Mouse (Mus musculus) adrenal gland, postnatal 36 days (tissue): ENCODE data around the gene Sept14. TPM values are rescaled to one million over a fixed set of nuclear protein-coding genes. Genes with fewer than 3 reads are reported as not detected.

Experiments used
- DNase-seq, 2 experiments: peaks; one replicate each; pipeline ENCODE4 v3.0.0; 2021; ENCODE audit warnings: mixed read lengths in 1 of 2
- total RNA-seq, 2 experiments: library from RNA; stranded (reverse); gene quantifications; 2 replicates each; pipeline ENCODE4 v1.2.3; 2021

Gene Sept14
- total RNA-seq, 2 experiments from 2014 or later = not detected

GRCm38 (mm10) chr5:129669453-129670035, 38.8 kb downstream of the Sept14 start:
- no peak for DNase-seq

- DNase-seq = no peak
These were observed 40.5 kb downstream of the Sept14 start for GRCm38 (mm10) chr5:129667851-129668250.

- no peak for DNase-seq
These were observed 41.9 kb downstream of the Sept14 start for GRCm38 (mm10) chr5:129666271-129666909.

GRCm38 (mm10) chr5:129664090-129664489, 44.2 kb downstream of the Sept14 start:
- no peak for DNase-seq

- no peak for DNase-seq
These were observed 50.4 kb downstream of the Sept14 start for GRCm38 (mm10) chr5:129657931-129658330.

GRCm38 (mm10) chr5:129657016-129657415, 51.3 kb downstream of the Sept14 start:
- DNase-seq = no peak

- no peak for DNase-seq
These were observed 57.5 kb downstream of the Sept14 start for GRCm38 (mm10) chr5:129650858-129651257.

Other genes with a start within 250 kb of the Sept14 start
- 10 to 100 TPM; 44.8 to 55.6 TPM for gene Sfswap, start 207.3 kb downstream of the Sept14 start, total RNA-seq
- gene Mmp17, start 124.3 kb downstream of the Sept14 start, total RNA-seq = 1 to 10 TPM in 1 of 2 experiments, under 1 TPM in 1; 0.95 to 1.9 TPM
- gene Zfp11, start 38.4 kb downstream of the Sept14 start, total RNA-seq = 1 to 10 TPM; 2.3 to 3.3 TPM
- gene Mrps17, start 7.0 kb upstream of the Sept14 start, total RNA-seq = 100 to 1,000 TPM in 1 of 2 experiments, 10 to 100 TPM in 1; 80.7 to 106 TPM
- 100 to 1,000 TPM; 116 to 140 TPM for gene Nipsnap2, start 16.6 kb upstream of the Sept14 start, total RNA-seq
- 10 to 100 TPM; 20.1 to 27.0 TPM for gene Psph, start 78.9 kb upstream of the Sept14 start, total RNA-seq
- 10 to 100 TPM; 34.1 to 56.5 TPM for gene Sumf2, start 138.5 kb upstream of the Sept14 start, total RNA-seq
- gene Chchd2, start 179.0 kb upstream of the Sept14 start, total RNA-seq = 1,000 to 10,000 TPM; 1,014 to 1,053 TPM
- 1 to 10 TPM in 1 of 2 experiments, under 1 TPM in 1; 0.99 to 2.3 TPM for gene Zbed5, start 187.2 kb upstream of the Sept14 start, total RNA-seq
- 1 to 10 TPM; 1.4 to 4.3 TPM for gene Phkg1, start 190.0 kb upstream of the Sept14 start, total RNA-seq
- 1 to 10 TPM; 4.3 to 6.1 TPM for gene Nupr1l, start 200.0 kb upstream of the Sept14 start, total RNA-seq
- 10 to 100 TPM; 31.9 to 38.5 TPM for gene Vkorc1l1, start 233.5 kb upstream of the Sept14 start, total RNA-seq